Mouse (Mus musculus) right cerebral cortex, adult 2 months (tissue): Measurements from ENCODE around the gene Arsj.
A peak's percentile ranks its signal among the peaks of the same experiment; 100 is the strongest.

ENCODE experiments used
- DNase-seq, 2 experiments: peaks; one replicate each; pipeline ENCODE4 v3.0.0; 2021 to 2022; ENCODE audit warnings: low spot score in 2 of 2

Arsj gene

GRCm38 (mm10) chr3:126363568-126364505 is at the start of gene Arsj:
Gene Arsj, plus strand, starts transcription at chr3:126363684.
- peak; percentile 43 to 52 for DNase-seq

- DNase-seq, result no peak
Measured at GRCm38 (mm10) chr3:126324872-126325498, 38.5 kb upstream of the Arsj start.

GRCm38 (mm10) chr3:126325891-126326627 is 37.4 kb upstream of the Arsj start:
- DNase-seq, result peak in 1 of 2 experiments; percentile 2

GRCm38 (mm10) chr3:126326628-126327325 is 36.7 kb upstream of the Arsj start:
- no peak for DNase-seq

GRCm38 (mm10) chr3:126335329-126335728 is 28.2 kb upstream of the Arsj start:
- no peak for DNase-seq

GRCm38 (mm10) chr3:126344745-126345144 is 18.7 kb upstream of the Arsj start:
- no peak for DNase-seq

- no peak for DNase-seq
Measured at GRCm38 (mm10) chr3:126359760-126360159, 3.7 kb upstream of the Arsj start.

- no peak for DNase-seq
Measured at GRCm38 (mm10) chr3:126362392-126362791, 1.1 kb upstream of the Arsj start.

- DNase-seq, result peak; percentile 39 to 62
Measured at GRCm38 (mm10) chr3:126362931-126363525, 456 bp upstream of the Arsj start.

- DNase-seq, result no peak
Measured at GRCm38 (mm10) chr3:126364555-126364954, 1.1 kb downstream of the Arsj start.

GRCm38 (mm10) chr3:126370571-126370970 is 7.1 kb downstream of the Arsj start:
- DNase-seq, result no peak

- no peak for DNase-seq
Measured at GRCm38 (mm10) chr3:126372815-126373545, 9.5 kb downstream of the Arsj start.

GRCm38 (mm10) chr3:126373721-126374120 is 10.2 kb downstream of the Arsj start:
- no peak for DNase-seq

- DNase-seq, result no peak
Measured at GRCm38 (mm10) chr3:126379252-126379651, 15.8 kb downstream of the Arsj start.

GRCm38 (mm10) chr3:126379702-126380101 is 16.2 kb downstream of the Arsj start:
- DNase-seq, result no peak

GRCm38 (mm10) chr3:126383276-126383675 is 19.8 kb downstream of the Arsj start:
- DNase-seq, result no peak

GRCm38 (mm10) chr3:126384657-126385438 is 21.4 kb downstream of the Arsj start:
- DNase-seq, result peak in 1 of 2 experiments; percentile 32

- DNase-seq, result no peak
Measured at GRCm38 (mm10) chr3:126397451-126397850, 34.0 kb downstream of the Arsj start.

GRCm38 (mm10) chr3:126397985-126398630 is 34.6 kb downstream of the Arsj start:
- DNase-seq, result no peak
